Mouse (Mus musculus) layer of hippocampus, postnatal 10 days (tissue): ENCODE results near the gene Rpia. TPM values are rescaled to one million over a fixed set of nuclear protein-coding genes. Genes with fewer than 3 reads are reported as not detected.

ENCODE experiments used
- DNase-seq, 2 experiments: peaks; one replicate each; pipeline ENCODE4 v3.0.0; 2021; ENCODE audit warnings: low spot score in 2 of 2
- total RNA-seq, 2 experiments: library from RNA; stranded (reverse); gene quantifications; 2 replicates each; pipeline ENCODE4 v1.2.3; 2021

The Rpia gene
- total RNA-seq, 2 experiments from 2014 or later = 11.9 to 15.7 TPM

DNA sequence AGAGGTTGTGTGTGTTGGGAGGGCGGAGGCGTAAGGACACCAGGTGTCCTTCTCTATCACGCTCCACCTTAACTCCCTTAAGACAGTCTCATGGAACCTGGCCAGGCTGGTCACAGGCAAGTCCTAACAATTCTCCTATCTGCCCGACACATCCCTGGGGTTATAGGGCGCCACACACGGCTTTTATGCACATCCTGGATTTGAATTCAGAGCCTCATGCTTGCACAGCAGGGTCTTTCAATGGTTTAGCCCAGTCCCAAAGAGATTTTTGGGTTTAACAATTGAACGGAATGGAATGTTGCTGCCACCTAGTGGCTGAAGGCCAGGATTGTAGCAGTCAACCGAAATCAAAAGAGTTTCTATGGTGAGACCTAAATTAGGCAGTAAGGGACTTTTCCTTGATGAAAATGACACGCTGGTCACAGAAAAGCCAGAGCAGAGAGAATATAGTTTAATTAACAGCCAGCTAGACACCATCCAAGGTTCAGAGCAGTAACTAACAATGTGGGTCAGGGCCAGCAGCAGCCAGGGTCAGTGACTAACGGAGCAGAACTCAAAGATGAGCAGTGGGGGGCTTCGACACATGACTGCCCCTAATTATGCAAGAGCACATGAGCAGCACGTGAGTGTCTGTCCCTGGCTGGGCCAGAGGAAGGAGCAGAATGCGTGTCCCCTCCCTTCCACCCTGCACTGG lies 13.9 kb upstream of the Rpia start:
- DNase-seq = peak; percentile 80 to 83

DNA sequence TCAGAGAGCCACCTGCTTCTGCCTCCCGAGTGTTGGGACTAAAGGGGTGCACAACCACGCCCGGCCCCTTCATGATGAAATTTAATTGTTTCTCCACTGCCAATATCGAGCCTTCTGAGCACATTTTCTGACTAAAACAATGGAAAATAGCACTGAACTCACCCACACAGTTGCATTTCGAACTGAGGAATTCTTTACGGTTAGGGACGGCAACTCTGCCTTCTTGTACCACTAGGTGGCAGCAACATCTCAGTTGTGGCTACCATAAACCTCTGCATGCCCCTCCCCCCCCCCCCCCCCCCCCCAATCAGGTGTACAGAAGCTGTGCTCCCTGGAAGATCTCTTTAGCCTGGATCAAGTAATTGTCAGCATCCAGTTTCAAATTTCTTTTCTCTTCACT lies 13.2 kb upstream of the Rpia start:
- peak; percentile 53 to 63 for DNase-seq

DNA sequence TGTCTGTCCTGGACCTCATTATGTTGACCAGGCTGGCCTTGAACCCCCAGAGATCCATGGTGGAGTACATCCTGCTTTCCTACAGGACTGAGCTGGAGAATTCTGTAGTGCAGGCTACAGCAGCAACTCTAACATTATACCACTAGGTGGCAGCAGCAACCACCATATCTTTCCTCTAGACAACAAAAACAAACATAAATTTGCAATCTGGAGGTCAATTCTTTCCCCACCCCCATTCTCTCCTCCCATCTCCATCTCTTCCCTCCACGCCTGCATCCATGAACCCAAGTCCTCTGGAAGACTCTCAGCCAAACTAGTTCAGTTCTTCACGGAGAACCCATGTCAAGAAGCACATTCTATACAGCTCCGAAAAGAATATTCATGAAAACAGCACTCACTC lies 12.6 kb upstream of the Rpia start:
- peak; percentile 28 to 41 for DNase-seq

DNA sequence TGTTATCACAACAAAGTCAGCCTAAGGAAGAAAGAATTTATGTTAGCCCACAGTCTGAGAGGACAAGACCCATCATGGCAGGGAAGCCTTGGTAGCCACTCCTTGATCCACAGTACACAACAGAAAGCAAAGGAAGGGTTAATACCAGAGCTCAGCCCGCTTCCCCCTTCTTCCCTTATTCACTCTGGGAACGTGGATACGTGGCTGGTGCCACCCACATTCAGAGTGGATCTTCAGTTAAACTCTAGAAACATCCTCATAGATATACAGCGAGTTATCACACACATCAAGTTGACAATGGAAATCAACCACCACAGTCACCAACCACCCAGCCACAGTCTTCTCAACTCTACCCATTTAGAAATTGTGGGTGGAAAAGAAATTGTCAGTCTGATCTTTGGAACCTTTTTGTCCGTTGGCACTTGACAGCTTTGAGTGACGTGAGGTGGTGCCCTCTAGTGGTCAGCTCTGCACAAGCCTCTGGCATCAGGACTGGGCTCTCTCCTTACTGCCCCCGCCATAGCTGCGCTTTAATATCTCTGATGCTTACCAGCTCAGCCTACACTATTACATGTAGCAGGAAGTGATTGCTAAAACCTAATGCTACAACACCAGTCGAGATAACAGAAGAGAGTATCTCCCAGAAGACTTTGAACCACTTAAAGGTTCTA lies 5.7 kb upstream of the Rpia start:
- peak; percentile 53 to 69 for DNase-seq

DNA sequence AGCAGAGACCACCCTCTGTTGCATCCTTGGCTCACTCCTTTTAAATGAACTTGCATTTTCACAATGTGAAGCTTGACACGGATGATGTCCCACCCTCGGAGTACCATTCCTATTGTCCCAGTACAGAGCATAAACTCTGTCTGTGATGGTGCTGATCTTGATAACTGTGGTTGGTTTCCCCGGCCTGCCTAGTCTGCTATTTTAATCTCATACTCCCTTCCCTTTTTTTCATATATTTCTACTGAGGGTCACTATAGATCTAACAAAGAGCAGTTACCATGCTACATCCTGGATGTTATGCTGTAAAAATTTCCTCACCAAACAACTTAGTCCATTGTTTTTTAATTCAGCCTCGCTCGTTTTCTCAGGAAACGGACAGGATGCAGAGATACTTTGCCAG lies 4.9 kb upstream of the Rpia start:
- DNase-seq = no peak

DNA sequence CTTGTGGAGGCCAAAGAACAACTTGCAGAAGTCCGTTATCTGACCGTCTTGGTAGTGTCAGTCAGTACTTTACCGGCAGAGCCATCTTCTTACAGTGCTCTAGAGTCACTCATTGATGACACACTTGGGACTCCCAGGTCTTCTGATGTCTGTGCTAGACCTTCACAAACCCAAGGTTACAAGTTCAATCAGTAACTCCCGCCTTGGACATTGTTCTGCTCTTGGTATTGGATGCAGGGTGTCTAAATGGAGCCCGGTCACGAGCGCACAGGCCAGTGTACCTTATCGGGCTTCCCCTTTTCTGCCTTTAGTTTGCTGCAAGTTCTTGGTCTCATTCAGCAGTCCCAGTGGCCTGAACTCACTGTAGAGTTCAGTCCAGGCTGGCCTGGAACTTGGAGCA lies 612 bp upstream of the Rpia start:
- no peak for DNase-seq

DNA sequence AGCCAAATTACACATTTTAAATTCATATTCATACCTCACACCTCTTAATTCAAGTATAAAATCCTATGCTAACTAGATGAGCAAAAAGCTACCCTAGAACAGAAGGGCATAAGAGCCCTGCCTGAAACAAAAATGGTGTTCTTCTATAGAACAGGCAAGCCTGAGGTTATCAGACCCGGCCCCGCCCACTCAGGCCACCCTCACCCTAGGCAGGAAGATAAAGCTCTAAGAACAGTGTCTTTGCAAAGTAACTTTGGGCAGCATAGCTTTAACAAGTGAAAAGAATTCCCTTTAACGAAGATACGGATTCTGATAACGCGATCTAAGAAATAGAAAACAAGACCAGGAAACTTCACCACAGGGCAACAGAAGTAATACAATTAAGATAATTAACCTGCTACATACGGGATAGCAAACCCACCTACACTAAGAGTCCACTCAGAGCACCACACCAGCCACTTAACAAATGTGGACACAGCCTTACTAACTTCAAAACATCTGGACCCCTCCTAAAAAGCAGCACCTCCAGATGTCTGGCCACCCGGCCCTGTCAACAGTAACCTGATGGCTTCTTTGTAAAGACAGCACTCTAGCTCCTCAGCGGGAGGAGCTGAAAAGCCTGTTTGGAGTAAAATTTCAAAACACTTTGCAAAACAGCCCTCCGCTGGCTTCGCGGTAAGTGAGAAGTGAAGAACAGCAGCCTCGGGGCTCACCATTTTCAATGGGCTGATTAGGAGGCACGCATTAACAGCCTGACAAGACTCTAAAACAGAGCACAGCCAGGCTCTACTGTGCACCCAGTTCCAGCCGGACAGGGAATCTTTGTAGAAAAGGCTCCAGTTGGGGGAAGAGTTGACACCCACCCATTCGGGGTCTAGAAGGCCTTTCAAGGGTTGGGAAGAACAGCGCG lies 925 bp downstream of the Rpia start:
- DNase-seq = no peak

DNA sequence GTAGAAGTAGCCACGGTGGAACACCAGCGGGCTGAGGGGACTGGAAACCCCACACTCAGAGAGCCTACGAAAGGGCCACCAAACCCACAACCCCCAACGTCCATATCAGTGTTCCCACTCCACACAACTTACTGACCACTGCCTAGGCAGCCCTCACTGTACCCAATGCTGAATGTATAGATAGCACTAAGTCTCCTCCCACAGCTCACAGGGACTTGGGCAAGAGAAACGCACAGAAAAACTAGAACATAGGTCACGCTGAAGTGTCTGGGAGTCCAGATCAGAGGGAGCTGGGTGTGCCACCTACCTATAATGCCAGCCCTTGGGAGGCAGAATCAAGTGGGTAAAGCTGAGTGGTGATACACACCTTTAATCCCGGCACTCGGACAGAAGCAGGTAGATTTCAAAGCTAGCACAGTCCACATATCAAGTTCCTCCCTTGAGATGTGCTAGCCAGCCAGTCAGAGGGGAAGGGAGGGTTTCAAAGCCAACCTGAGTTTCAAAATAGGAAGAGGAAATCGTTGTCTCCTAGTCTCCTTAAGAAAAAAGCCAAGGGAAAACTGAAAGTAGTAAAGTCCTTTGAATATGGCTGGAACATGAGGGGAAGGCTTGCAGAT lies 1.9 kb downstream of the Rpia start:
- no peak for DNase-seq

DNA sequence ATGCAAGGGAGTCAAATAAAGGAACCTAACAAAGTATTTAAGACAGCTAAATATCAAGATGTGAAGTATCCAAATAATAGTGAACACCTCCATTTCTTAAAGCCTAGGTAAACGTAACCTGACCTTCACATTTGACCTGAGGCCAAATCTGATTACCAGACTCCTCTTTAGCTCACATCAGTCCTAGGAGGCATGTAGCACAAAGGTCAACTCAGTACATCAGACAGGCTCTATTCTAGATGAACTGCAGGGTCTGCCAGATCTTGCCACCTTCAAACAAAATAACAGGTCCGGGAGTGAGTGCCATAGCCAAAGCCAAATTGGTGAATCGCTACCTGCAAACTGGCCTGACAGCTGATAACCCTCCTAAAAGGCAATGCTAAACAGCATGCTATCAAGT lies 2.9 kb downstream of the Rpia start:
- DNase-seq = no peak

DNA sequence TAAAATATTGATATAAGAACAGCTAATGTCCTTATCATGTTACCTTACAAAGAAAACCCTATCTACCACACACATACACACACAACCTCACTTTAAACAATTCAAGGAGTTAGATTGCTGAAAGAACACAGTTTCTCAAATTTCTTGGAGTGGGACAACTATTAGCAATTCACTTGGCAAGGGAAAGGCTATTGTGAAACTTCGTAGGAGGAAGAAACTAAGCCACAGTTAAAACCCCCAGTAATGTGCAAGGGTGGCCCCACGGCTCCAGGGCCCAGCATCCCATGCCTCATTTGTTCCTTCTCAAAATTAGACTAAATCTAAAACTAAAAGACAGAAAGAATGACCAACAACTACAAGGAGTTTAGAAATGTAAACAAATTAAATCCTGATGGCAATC lies 4.5 kb downstream of the Rpia start:
- DNase-seq = no peak

DNA sequence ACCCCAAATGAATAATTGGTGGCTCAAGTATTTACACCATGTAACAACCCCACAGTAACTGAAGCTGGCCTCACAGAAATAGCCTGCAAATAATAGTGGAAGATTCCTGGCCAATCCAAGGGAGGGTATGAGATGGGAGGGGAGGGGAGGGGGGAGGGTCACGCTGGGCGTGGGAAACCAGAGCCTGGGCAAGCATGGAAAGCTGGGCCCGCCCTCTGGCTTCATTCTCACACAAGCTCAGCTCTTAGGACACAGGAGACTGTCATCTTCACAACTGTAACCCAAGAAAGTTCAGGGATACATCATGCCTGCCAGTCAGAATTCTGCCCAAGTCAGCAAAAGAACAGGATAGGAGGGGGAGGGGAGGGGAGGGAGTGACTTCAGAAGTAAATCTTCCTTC lies 6.2 kb downstream of the Rpia start:
- no peak for DNase-seq

DNA sequence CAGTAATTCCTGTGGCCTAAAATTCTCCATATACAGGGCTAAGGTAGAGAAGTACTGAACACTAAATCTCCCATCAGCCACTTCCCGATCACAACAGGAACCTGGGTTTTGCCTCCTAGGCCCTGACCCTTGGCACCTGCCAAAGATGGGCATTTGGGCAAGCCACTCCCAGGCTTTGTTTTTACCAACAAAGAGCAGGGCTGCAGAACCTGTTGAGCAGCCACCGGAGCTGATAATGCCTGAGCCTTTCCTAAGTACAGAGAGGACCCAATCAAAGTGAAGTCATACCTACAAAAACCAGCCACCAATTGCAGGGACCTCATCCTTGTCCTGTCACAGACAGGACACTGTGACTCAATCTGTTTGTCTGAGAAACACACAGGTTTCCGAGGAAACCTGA lies 7.2 kb downstream of the Rpia start:
- no peak for DNase-seq

DNA sequence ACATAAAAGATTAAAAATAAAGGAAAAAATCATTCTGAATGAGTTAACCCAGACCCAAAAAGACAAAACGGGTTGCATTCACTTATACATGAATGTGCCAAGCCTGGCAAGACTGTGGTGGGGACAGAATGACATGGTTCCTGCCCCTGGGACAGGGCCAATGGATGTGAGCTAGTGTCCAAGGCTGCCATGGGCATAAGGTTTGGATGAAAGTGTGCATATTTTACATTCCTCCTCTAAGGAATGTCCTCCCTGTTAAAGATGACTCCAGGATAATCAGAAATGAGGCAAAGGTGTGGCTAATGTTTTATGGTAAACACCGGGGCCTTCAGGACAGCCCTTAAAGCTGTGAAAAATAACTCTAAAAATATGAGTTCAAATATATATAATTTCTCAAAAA lies 10.7 kb downstream of the Rpia start:
- no peak for DNase-seq

DNA sequence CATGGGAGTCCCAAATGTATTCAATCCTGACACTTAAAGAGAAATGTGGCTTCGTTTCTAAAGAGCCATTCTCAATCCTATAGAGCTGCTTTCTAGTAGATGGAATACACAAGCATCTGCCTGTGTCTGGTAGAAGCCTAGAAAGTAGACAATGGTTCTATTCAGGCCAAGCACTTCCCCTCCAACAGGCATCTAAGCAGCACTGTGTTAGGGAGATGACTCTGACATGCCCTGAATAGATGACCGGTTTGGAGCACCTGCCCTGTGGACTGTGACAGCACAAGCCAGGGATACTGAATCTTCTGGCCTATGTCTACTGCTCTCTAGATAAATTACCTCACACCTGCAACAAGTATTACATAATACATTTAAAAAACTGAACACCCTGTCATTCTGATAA lies 17.7 kb downstream of the Rpia start:
- DNase-seq = no peak

DNA sequence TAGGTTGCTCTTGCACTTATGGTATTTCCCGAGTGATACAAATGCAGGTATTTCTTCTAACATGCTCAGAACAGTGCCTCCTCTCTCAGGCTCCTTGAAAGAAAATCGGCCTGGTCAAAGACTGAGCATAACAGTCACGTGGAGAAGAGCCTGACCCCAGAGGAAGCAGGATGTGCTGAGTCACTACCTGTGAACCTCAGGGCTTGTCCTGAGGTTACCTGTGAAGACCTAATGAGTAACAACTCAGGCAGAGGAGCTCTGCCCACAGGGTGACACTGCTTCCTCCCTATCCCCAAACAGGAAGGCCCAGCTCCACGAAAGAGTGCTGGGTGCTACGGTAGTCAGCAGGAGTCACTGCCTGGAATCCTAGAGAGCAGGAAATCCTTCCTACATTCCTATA lies 18.3 kb downstream of the Rpia start:
- no peak for DNase-seq

DNA sequence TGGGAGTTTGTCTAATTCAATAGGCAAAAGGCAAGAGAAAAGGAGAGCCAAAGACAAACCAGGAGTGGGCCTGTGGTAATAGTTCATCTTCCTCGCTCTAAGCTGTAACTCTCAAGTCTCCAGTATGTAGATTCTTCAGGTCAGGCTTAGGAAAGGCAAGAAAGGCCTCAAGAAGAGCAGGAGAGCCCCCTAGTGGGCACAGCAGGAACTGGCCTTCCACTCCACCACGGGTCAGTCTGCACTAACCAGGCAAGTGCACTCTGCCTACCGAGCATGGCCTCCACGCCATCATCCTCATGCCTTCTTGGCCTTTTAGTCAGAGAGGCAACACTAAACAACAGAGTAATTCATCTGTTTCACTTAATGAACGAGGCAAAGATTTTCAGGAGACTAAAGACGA lies 23.3 kb downstream of the Rpia start:
- peak; percentile 78 to 85 for DNase-seq

DNA sequence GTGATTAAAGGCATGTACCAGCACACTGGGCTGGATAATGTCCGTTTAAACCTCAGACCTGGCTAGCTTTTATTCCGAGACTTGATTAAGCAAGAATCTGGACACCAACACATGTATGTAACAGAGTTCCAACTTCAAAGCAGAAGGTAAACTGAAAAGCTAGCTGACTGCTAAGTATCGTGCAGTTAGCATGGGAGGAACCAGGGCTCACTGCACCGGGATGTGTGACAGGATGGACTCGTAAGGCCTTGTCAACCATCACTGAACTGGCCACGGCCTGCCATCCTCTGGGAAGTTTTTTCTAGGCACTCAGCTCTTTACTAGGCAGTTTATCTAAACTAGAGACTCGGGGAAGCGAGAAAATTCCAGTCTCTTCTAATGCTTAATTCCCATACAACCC lies 27.0 kb downstream of the Rpia start:
- no peak for DNase-seq

DNA sequence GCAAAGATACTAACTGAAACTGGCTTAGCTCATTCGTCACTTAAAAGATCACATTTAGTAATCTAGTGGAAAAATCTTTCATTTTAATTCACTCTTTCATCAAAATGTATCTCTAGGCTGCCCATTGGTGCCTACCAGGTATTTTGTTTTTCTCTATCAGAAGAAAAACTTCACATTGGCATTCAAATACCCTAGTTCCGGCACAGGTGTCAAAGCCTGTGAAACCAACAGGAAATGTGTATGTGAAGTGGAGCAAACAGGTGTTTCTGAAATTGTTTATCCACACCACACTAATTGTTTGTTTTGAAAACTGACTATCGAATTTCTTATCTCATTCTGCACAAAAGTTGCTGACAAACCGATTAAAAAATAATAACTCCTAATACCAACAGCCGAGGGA lies 27.5 kb downstream of the Rpia start:
- DNase-seq = no peak

DNA sequence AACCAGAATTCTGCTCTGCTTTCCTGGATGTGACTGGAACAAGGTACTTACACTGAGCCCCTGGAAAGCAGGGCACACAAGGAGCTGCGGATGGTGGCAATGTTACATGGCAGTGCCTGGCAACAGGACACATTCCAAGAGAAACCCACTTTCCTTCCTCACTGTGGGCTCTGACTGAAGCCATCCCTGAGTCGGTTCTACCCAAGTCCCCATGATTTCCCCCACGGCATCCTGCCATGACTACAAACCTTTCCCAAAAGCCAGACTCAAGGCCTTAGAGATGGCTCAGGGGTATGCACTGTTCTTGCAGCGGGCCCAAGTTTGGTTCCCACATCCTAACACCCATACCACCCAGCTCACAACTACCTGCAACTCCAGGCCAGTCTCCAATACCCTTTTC lies 28.2 kb downstream of the Rpia start:
- no peak for DNase-seq

DNA sequence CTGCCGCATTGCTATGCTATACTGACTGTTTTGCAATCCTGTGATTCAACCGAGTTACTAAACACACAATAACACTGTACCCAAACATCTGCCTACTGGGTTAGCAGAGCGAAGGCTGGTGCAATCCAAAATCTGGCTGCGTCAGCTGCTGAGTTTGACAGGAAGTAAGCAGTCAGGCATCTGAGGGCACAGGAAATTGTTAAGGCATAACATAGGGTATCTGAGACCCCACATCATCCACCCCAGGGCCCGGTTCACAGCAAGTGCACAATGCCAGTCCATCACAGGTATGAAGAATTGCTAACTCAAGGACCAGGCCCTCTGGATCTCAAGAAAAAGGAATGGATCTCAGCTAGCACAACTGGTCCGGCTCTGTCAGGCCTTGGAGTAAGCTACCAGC lies 29.4 kb downstream of the Rpia start:
- no peak for DNase-seq

DNA sequence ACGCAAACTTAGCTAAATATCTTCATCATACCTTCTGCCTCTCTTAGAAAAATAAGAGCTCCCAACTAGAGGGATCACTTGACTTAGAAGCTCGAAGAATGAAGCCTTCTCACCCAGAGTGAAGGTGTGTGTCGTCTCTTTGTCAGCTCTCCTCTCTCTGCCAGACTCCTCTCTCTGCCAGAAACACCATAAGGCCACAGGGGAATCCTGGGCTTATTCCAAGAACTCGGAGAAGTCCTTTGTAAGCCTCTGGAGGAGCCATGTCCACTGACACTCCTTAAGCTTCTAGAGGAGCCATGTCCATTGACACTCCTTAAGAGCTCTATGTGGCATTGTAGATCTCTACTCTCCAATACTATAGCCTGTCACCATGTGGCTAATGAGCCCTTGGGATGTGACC lies 31.1 kb downstream of the Rpia start:
- no peak for DNase-seq

DNA sequence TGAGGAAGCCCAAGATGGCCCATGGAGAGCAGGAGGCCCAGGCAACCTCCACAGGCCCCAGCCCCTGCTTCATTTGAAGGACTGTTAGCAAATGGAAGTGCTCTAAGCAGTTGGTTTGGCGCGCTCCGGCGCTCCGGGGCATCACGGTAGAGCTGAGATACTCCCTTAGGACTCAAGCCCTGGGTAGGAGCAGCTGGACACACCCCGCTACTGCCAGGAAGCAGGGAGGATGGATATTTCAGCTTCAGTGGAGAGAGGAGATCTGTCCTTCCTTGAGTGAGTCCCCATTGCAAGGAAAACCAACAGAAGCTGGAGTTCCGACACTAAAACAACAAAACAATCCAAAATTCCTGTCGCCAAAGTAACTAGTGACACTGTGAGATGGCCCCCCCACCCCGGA lies 37.2 kb downstream of the Rpia start:
- DNase-seq = no peak
